Comparison of ENCODE assay signal across 8 mouse cellular contexts in genomic region chr6:84266736-84267135, GRCm38 (mm10).
A peak's percentile ranks its signal among the peaks of the same experiment; 100 is the strongest.
DNase-seq lines count a peak whose midpoint lies in the region; ATAC-seq lines count a peak whose summit lies in the region.

No protein-coding gene starts in this region.

- H3K4me1 ChIP-seq in lung, embryonic 15.5 days = peaks cover 5% of the 10 kb centered on the region
- H3K4me1 ChIP-seq in liver, embryonic 11.5 days (replicated peaks; ENCODE audit: control insufficient read depth, insufficient read depth, low read length) = no peaks in the 10 kb centered on the region; the same call in none of the 2 replicates

- H3K4me2 ChIP-seq in lung, embryonic 15.5 days = no peak overlapping the region
- H3K4me2 ChIP-seq in liver, embryonic 11.5 days = no peak overlapping the region

- H3K9ac ChIP-seq in lung, embryonic 15.5 days = no peak overlapping the region
- H3K9ac ChIP-seq in liver, embryonic 11.5 days (ENCODE audit: low read depth, low read length) = no peak overlapping the region

- no peak overlapping the region for H3K4me3 ChIP-seq in lung, embryonic 15.5 days
- no peak overlapping the region for H3K4me3 ChIP-seq in liver, embryonic 11.5 days (ENCODE audit: low read depth, low read length)

- H3K36me3 ChIP-seq in lung, embryonic 15.5 days = no peaks in the 10 kb centered on the region
- H3K36me3 ChIP-seq in liver, embryonic 11.5 days (ENCODE audit: control insufficient read depth, insufficient read depth, low read length) = no peaks in the 10 kb centered on the region

- intact Hi-C loops in left cerebral cortex, postnatal 4 days (cut with DNase I) = no loop called here

- H3K27ac ChIP-seq in lung, embryonic 15.5 days = no peak overlapping the region
- no peak overlapping the region for H3K27ac ChIP-seq in liver, embryonic 11.5 days (ENCODE audit: low read depth, low read length)

- 55% methylated on average over 13 of the region's 13 CpGs for WGBS in lung, embryonic 15.5 days
- WGBS in liver, embryonic 11.5 days = 59% methylated on average over 13 of the region's 13 CpGs

- ATAC-seq in frontal cortex, adult (ENCODE audit: low TSS enrichment) = peak; percentile 59; the same call in 1 of the 2 replicates
- ATAC-seq in lung, embryonic 15.5 days (ENCODE audit: borderline replicate concordance, extremely low read depth, low FRiP score, low TSS enrichment) = peak; percentile 29; the same call in 1 of the 2 replicates
- ATAC-seq in liver, embryonic 11.5 days (replicated peaks; ENCODE audit: low FRiP score) = no peak

- DNase-seq in frontal cortex, postnatal 25 days (ENCODE audit: low spot score in 2 of 2) = no peak
- peak; percentile 78 for DNase-seq in MN1 (ENCODE audit: low spot score)
- DNase-seq in gastrocnemius, postnatal 25 days = peak; percentile 69
- no peak for DNase-seq in c-Kit-positive CD71-positive TER-119-positive erythroid progenitor cells, embryonic 14.5 days (ENCODE audit: low spot score)
- DNase-seq in liver, embryonic 11.5 days (ENCODE audit: low spot score) = no peak
- DNase-seq in left cerebral cortex, postnatal 4 days = no peak

- H3K27me3 ChIP-seq in lung, embryonic 15.5 days = no peaks in the 10 kb centered on the region
- H3K27me3 ChIP-seq in liver, embryonic 11.5 days (replicated peaks; ENCODE audit: control insufficient read depth, insufficient read depth, low read length) = no peaks in the 10 kb centered on the region

- H3K9me3 ChIP-seq in lung, embryonic 15.5 days = no peaks in the 10 kb centered on the region
- H3K9me3 ChIP-seq in liver, embryonic 11.5 days (ENCODE audit: control insufficient read depth, low read length) = no peaks in the 10 kb centered on the region

Comparison
In these comparisons a context has a peak if more than half of its experiments do, and no peak if none do; other contexts are left out.
1. DNase-seq: peak in MN1 (single experiment) and gastrocnemius, postnatal 25 days (single experiment); none in frontal cortex, postnatal 25 days (0 of 2), c-Kit-positive CD71-positive TER-119-positive erythroid progenitor cells, embryonic 14.5 days (single experiment), liver, embryonic 11.5 days (single experiment) and left cerebral cortex, postnatal 4 days (single experiment).